Mouse (Mus musculus) liver, postnatal 0 days (tissue): ENCODE measurements around the gene Kctd4.

ENCODE experiments used
- CTCF ChIP-seq: sonication (generic); IDR thresholded peaks from 2 replicates; pipeline ENCODE4 v1.5.1; 2016; ENCODE audit warnings: antibody characterized with exemption, low read depth
- EP300 ChIP-seq: IDR thresholded peaks from 2 replicates; pipeline ENCODE4 v1.6.1; 2016; ENCODE audit warnings: antibody characterized with exemption, low read depth, mild to moderate bottlenecking

DNA sequence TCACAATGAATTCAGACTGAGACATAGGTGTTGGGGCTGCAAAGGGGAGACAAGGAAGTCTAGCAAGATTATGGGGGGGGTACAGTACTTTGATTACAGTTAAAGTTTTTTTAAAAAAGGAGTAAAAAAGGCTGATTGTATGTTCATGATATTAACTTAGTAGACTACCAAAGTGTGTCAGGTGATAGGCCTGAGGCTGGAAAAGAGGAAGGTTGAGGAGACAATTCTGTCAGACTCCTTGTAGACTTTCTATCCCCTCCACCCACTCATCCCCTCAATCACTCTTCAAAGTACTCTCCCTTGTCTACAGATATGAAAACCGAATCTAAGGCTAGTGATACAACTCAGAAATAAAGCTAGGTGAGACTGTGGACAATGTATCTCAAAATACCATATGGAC lies 53.4 kb downstream of the Kctd4 start:
- TF ChIP-seq CTCF, result no peak
- no peak for TF ChIP-seq EP300
